Mouse (Mus musculus) thymus, adult 2 months (tissue): ENCODE data around the gene Ctnna3.

ENCODE experiments used
- CTCF ChIP-seq: fragments of 200-500 bp; IDR thresholded peaks from 2 replicates; pipeline ENCODE4 v1.5.1; 2012; ENCODE audit warnings: mild to moderate bottlenecking, control low read depth, low read length, moderate library complexity, borderline replicate concordance; ENCODE audit not compliant: control insufficient read depth, poor library complexity, insufficient read depth; ENCODE audit errors: extremely low read depth
- POLR2A ChIP-seq: fragments of 200-500 bp; IDR thresholded peaks from 2 replicates; pipeline ENCODE4 v1.6.1; 2012; ENCODE audit warnings: mild to moderate bottlenecking, low read length, control low read depth, moderate library complexity; ENCODE audit not compliant: control insufficient read depth, poor library complexity, insufficient read depth; ENCODE audit errors: extremely low read depth

- TF ChIP-seq CTCF (no peak), POLR2A (no peak)
Measured at GRCm38 (mm10) chr10:64001996-64002395, 572.1 kb downstream of the Ctnna3 start.
